Mouse (Mus musculus) small intestine, adult 2 months (tissue): ENCODE data around the gene Tln2. TPM values are rescaled to one million over a fixed set of nuclear protein-coding genes. Genes with fewer than 3 reads are reported as not detected.

ENCODE experiments used
- H3K27ac ChIP-seq: fragments of 200-500 bp; 2 replicates; pipeline ENCODE4 v1.5.1; 2012; ENCODE audit warnings: low read depth, low read length, control low read depth, inconsistent platforms; ENCODE audit not compliant: insufficient read depth
- H3K27me3 ChIP-seq: fragments of 200-500 bp; 2 replicates; pipeline ENCODE4 v1.6.1; 2012; ENCODE audit warnings: mild to moderate bottlenecking, moderate library complexity, low read length, inconsistent platforms; ENCODE audit not compliant: control insufficient read depth, insufficient read depth
- H3K36me3 ChIP-seq: fragments of 200-500 bp; 2 replicates; pipeline ENCODE4 v1.6.1; 2012; ENCODE audit warnings: mild to moderate bottlenecking, low read length, control low read depth, inconsistent platforms; ENCODE audit not compliant: control insufficient read depth, insufficient read depth
- H3K4me1 ChIP-seq: fragments of 200-500 bp; 2 replicates; pipeline ENCODE4 v1.6.1; 2012; ENCODE audit warnings: low read length, inconsistent platforms, mixed read lengths; ENCODE audit not compliant: control insufficient read depth, insufficient read depth, insufficient read length
- H3K4me3 ChIP-seq: fragments of 200-500 bp; 2 replicates; pipeline ENCODE4 v1.5.1; 2012; ENCODE audit warnings: low read depth, mild to moderate bottlenecking, control low read depth, inconsistent platforms, low read length, moderate library complexity
- CTCF ChIP-seq: fragments of 200-500 bp; IDR thresholded peaks from 2 replicates; pipeline ENCODE4 v1.5.1; 2012; ENCODE audit warnings: low read depth, mild to moderate bottlenecking, control low read depth, inconsistent platforms, low read length, moderate library complexity, mixed read lengths; ENCODE audit not compliant: insufficient replicate concordance, insufficient read length; ENCODE audit errors: extremely low read depth
- POLR2A ChIP-seq: fragments of 200-500 bp; IDR thresholded peaks from 2 replicates; pipeline ENCODE4 v1.6.1; 2012; ENCODE audit warnings: low read depth, mild to moderate bottlenecking, control low read depth, inconsistent platforms, low read length, moderate library complexity
- WGBS: fragments of 180-500 bp; shearing (Covaris S2); methylation state at CpG from one replicate; pipeline ENCODE4 v1.1.7; 2018; 5-methylcytosine and 5-hydroxymethylcytosine counted together
- polyA plus RNA-seq: library from polyadenylated mRNA; depleted of rRNA; stranded (reverse); fragments of >200 nt; gene quantifications from 2 replicates; pipeline ENCODE4 v1.2.3, GENCODE M21; 2012; rRNA removed

Gene Tln2
- polyA plus RNA-seq, 1 experiment = 4.8 TPM

DNA sequence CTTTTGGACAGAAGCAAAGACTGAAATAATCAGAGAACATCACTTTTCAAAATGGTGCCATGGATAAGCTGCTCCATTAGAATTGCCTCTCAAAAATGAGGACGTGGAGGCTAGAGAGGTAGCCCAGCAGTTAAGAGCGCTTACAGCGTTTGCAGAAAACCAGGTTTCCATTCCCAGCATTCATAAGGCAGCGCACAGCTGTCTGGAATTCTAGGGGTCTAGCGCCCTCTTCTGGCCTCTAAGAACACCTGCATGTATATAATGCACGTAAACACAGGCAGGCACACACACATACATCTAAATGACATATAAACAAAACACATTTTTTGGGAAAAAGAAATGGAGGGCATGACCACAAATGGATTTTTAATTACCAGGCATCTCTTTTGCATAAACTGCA, 385.7 kb downstream of the Tln2 start:
- TF ChIP-seq CTCF = peak; percentile 20; the same call in 1 of the 2 replicates
- no peak for TF ChIP-seq POLR2A
- H3K27ac ChIP-seq = no peak overlapping the region
- no peaks in the 10 kb centered on the region for H3K36me3 ChIP-seq
- H3K4me3 ChIP-seq = no peak overlapping the region
- no peaks in the 10 kb centered on the region for H3K27me3 ChIP-seq
- 94% methylated on average over 6 of the region's 6 CpGs for WGBS
- H3K4me1 ChIP-seq = peaks cover 4% of the 10 kb centered on the region; the same call in 1 of the 2 replicates

DNA sequence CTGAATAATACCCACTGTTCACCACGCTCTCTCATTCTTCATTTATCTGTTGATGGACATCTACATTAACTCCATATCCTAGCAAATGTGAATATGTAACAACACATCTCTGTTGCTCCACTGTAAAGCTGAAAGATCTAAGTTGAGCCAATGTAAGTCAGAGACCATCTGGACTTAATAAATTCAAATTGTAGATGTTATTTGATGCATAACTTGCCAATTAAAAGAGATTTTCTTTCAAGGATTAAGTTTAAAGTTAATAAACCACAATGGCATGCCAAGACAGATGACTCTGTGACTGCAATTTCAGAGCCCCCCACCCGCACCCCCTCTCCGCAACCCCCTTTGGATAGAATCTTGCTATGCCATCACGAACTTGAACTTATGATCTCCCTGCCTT, 386.3 kb downstream of the Tln2 start:
- no peaks in the 10 kb centered on the region for H3K4me1 ChIP-seq
- WGBS = 99% methylated on average over 4 of the region's 4 CpGs
- H3K4me3 ChIP-seq = no peak overlapping the region
- no peaks in the 10 kb centered on the region for H3K36me3 ChIP-seq
- no peak for TF ChIP-seq CTCF
- TF ChIP-seq POLR2A = no peak
- no peaks in the 10 kb centered on the region for H3K27me3 ChIP-seq
- H3K27ac ChIP-seq = no peak overlapping the region

DNA sequence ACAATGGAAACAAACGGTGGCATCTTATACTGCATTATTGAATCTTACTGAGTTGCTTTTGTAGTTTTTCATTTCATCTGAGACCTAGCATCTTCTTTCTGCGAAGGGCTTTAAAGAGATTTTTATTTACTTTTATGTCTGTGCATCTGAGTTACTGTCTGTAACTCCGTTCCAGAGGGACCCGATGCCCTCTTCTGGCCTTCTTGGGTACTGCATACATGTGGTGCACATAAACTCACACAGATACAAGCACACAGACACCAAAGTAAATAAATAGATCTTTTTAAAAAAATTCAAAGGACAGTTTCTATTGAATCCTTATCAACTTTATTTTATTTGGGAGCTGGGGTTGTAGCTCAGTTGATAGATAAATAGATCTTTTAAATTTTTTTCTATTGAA, 388.1 kb downstream of the Tln2 start:
- H3K36me3 ChIP-seq = no peaks in the 10 kb centered on the region
- WGBS = 94% methylated on average over 4 of the region's 4 CpGs
- no peak for TF ChIP-seq POLR2A
- no peak for TF ChIP-seq CTCF

DNA sequence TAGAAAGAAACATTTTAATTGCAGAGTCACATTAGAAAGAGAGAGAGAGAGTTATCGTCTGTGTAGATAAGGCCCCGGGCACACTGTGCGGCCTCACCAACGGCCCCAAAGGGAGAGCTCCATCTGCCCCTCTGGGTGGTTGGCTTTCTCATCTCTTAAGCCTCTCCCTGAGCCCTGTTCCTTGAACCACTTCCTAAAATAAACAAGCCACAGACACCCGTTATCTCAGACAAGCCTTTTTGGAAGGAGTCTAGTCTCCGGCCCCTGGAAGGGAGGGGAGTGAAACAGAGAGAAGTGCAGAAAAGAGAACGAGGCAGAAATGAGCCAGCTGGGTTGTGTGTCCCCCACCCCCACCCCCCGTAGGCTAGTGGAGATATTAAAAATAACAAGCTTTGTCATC, 388.7 kb downstream of the Tln2 start:
- WGBS = 69% methylated on average over 8 of the region's 8 CpGs
- Histone ChIP-seq H3K27ac (no peak overlapping the region), H3K36me3 (no peaks in the 10 kb centered on the region), H3K4me3 (no peak overlapping the region), H3K4me1 (no peaks in the 10 kb centered on the region), H3K27me3 (no peaks in the 10 kb centered on the region)
- no peak for TF ChIP-seq POLR2A
- TF ChIP-seq CTCF = no peak

More for the DNA sequence above, 388.1 kb downstream of the Tln2 start:
- Histone ChIP-seq H3K27me3 (no peaks in the 10 kb centered on the region), H3K4me1 (no peaks in the 10 kb centered on the region), H3K27ac (no peak overlapping the region), H3K4me3 (no peak overlapping the region)

DNA sequence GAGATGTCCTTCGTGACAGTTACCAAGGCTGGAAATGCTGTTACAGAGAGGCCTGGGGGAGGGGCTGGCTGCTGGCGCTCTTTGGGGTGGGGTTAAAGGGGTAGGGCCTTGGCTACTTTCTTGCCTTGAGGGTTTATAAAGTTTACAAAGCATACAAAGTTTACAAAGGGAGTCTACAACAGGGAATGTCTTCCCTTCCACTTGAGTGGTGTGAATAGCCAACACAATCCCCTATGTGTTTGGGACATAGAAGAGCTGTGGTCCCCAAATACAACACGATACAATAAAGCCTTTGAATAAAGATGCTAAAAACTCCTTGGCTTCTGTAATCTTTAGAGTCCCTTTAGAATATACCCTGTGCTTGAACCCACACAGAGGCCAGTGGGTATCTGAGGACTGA, 389.5 kb downstream of the Tln2 start:
- no peaks in the 10 kb centered on the region for H3K36me3 ChIP-seq
- no peaks in the 10 kb centered on the region for H3K4me1 ChIP-seq
- H3K27ac ChIP-seq = no peak overlapping the region
- H3K27me3 ChIP-seq = no peaks in the 10 kb centered on the region
- WGBS = 83% methylated on average over 3 of the region's 3 CpGs
- TF ChIP-seq POLR2A = no peak
- no peak for TF ChIP-seq CTCF
- no peak overlapping the region for H3K4me3 ChIP-seq

Other genes starting within 250 kb of the Tln2 start
- gene C2cd4b, start 199.7 kb upstream of the Tln2 start, polyA plus RNA-seq = 4.0 and 9.1 TPM in 2 replicates